Mouse (Mus musculus) hindbrain, embryonic 10.5 days (tissue): ENCODE data around the gene Hdac6. TPM values are rescaled to one million over a fixed set of nuclear protein-coding genes. Genes with fewer than 3 reads are reported as not detected.

Experiments
- DNase-seq: peaks from one replicate; pipeline ENCODE4 v3.0.0-alpha.2; 2017; ENCODE audit warnings: low spot score
- H3K27ac ChIP-seq: fragments of 300-500 bp; sonication (generic); 2 replicates; pipeline ENCODE4 v1.5.1; 2016; ENCODE audit warnings: mild to moderate bottlenecking, moderate library complexity
- H3K27me3 ChIP-seq: fragments of 300-500 bp; sonication (generic); 2 replicates; pipeline ENCODE4 v1.6.1; 2016; ENCODE audit warnings: mild to moderate bottlenecking; ENCODE audit not compliant: poor library complexity, insufficient read depth, severe bottlenecking
- H3K36me3 ChIP-seq: fragments of 300-500 bp; sonication (generic); 2 replicates; pipeline ENCODE4 v1.6.1; 2016; ENCODE audit warnings: mild to moderate bottlenecking, moderate library complexity
- H3K4me1 ChIP-seq: fragments of 300-500 bp; sonication (generic); replicated peaks from 2 replicates; pipeline ENCODE4 v1.6.1; 2016; ENCODE audit warnings: mild to moderate bottlenecking
- H3K4me3 ChIP-seq: fragments of 300-500 bp; sonication (generic); 2 replicates; pipeline ENCODE4 v1.5.1; 2016; ENCODE audit warnings: mild to moderate bottlenecking, moderate library complexity
- H3K9me3 ChIP-seq: fragments of 300-500 bp; sonication (generic); 2 replicates; pipeline ENCODE4 v1.6.1; 2016; ENCODE audit warnings: mild to moderate bottlenecking, moderate library complexity
- WGBS: fragments of 180-500 bp; shearing (Covaris S2); methylation state at CpG from one replicate; pipeline ENCODE4 v1.1.7; 2016; 5-methylcytosine and 5-hydroxymethylcytosine counted together
- polyA plus RNA-seq: library from polyadenylated mRNA; unstranded; fragments of >200 nt; fragmentation: Nextera tagmentation; extraction: Ambion mirVana; gene quantifications from 2 replicates; pipeline ENCODE4 v1.2.1, GENCODE M21; 2016

The Hdac6 gene
- polyA plus RNA-seq, result 58.5 and 61.5 TPM in 2 replicates

GRCm38 (mm10) chrX:7947108-7947899, at the start of gene Hdac6:
TSS of gene Hdac6 (minus strand) at chrX:7947889.
- peaks cover 8% of the 10 kb centered on the region; the same call in 1 of the 2 replicates for H3K36me3 ChIP-seq
- peak within 1 kb of the TSS; percentile 56 for H3K4me3 ChIP-seq
- peaks cover 7% of the 10 kb centered on the region for H3K4me1 ChIP-seq
- peak; percentile 22 for DNase-seq
- peak within 1 kb of the TSS; percentile 86 for H3K27ac ChIP-seq
- no peaks in the 10 kb centered on the region for H3K27me3 ChIP-seq
- H3K9me3 ChIP-seq, result peaks cover 9% of the 10 kb centered on the region; the same call in 1 of the 2 replicates
- 15% methylated on average over 37 of the region's 37 CpGs for WGBS

DNA sequence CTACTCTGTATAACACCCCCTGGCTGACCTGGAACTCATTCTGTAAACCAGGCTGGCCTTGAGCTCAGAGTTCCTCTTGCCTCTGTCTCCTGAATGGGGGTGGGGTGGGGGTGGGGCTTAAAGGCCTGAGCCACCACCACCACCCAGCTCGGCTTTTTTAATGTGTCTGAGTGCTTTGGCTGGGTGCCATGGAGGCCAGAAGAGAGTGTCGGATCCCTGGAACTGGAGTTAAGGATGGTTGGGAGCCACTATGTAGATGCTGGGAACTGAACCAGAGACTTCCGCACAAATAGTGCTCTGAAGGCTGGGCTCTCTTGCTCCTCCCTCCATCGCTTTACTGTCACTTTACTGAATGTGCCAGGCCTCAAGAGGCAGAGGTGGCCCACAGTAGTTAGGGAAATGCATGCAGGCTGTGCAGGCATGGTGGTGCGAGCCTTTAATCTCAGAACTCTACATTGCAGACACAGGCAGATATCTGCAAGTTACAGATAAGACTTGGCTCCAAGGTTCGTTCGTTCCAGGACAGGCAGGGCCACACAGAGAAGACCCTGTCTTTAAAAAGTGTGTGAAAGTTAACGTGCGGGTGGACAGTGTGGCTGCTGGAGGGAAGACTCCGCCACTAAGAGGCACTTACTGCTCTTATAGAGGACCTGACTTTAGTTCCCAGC, 45.5 kb upstream of the Hdac6 start:
- Histone ChIP-seq H3K9me3 (no peaks in the 10 kb centered on the region), H3K27me3 (no peaks in the 10 kb centered on the region), H3K4me3 (no peak overlapping the region), H3K4me1 (no peaks in the 10 kb centered on the region), H3K36me3 (no peaks in the 10 kb centered on the region), H3K27ac (no peak overlapping the region)
- DNase-seq, result no peak
- WGBS, result 76% methylated on average over 10 of the region's 10 CpGs

DNA sequence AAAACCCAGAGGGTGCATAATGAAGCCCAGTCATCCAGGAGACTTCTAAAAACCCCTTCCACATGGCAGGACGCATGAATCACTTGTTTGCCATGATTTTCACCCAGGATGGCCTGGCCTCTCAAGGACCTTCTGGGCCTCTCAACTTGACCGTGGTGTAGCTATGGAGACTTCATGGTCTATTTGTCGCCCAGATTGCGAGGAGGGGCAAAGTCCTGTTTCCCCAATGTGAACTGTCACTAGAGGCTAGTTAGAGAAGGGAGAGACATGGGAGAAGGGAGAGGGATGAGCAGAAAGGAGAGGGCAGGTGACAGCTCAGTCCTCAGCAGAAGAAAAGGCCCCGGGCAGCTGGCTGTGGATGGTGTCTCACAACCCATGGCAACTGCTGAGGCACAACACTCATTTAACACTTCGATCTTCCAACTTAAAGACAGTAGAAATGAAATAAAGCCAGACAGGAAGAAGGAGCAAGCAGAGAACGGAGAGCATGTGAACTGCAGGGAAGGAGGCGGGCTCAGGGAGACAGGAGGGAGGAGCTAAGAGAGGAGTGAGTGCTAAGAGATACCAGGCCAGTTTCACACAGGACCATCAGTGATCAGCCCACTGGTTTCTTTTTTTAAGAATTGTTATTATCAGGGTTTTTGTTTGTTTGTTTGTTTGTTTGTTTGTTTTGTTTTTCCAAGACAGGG, 44.8 kb upstream of the Hdac6 start:
- H3K36me3 ChIP-seq, result no peaks in the 10 kb centered on the region
- WGBS, result 59% methylated on average over 8 of the region's 8 CpGs
- no peak overlapping the region for H3K4me3 ChIP-seq
- no peak for DNase-seq
- no peak overlapping the region for H3K27ac ChIP-seq
- no peaks in the 10 kb centered on the region for H3K9me3 ChIP-seq
- no peaks in the 10 kb centered on the region for H3K27me3 ChIP-seq
- no peaks in the 10 kb centered on the region for H3K4me1 ChIP-seq

GRCm38 (mm10) chrX:7981368-7981767, 33.7 kb upstream of the Hdac6 start:
- 88% methylated on average over 7 of the region's 7 CpGs for WGBS
- no peak overlapping the region for H3K4me3 ChIP-seq
- H3K4me1 ChIP-seq, result no peaks in the 10 kb centered on the region

DNA sequence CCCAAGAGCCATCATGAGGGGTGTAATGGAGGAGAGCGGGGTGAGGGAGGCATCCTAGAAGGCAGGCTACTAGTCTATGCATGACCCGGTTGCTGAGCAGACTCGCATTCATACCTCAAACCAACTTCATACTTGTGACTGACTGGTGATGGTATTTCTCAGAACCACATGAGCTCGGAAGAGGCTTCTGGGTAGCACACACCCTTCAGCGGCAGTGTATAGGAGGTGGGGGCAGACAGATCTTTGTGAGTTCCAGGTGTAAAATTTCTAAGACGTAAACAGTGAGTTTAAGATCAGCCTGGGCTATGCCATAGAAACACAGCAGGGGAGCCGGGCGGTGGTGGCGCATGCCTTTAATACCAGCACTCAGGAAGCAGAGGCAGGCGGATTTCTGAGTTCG, 30.2 kb upstream of the Hdac6 start, which contains the start of gene Gata1:
Gene Gata1 (minus strand): TSS at position 180 of the 400 bp plus-strand sequence.
- Histone ChIP-seq H3K36me3 (no peaks in the 10 kb centered on the region), H3K4me3 (no peak within 1 kb of the TSS), H3K27me3 (no peaks in the 10 kb centered on the region), H3K27ac (no peak within 1 kb of the TSS), H3K4me1 (no peaks in the 10 kb centered on the region), H3K9me3 (no peaks in the 10 kb centered on the region)
- DNase-seq, result no peak
- WGBS, result 93% methylated on average over 11 of the region's 11 CpGs

More at GRCm38 (mm10) chrX:7981368-7981767, 33.7 kb upstream of the Hdac6 start:
- Histone ChIP-seq H3K27me3 (no peaks in the 10 kb centered on the region), H3K9me3 (no peaks in the 10 kb centered on the region), H3K36me3 (no peaks in the 10 kb centered on the region), H3K27ac (no peak overlapping the region)
- no peak for DNase-seq

DNA sequence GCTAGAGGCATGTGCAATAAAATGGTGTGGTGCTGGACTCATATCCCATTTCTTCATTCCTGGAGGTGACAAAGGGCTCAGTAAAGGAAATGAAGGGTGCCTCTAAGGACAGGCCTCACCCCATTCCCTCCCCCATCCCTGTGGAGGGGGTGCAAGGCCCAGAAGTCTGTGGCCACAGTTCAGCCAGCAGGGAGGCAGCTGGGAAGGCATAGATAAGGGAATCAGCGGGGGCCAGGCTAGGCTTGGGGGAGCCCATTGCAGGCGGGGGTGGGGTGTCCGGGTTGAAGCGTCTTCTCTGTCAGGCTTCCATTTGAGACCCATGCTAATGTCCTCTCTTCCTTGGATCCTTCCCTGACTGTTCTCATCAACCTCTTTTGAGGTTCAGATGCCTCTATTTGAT, 23.6 kb upstream of the Hdac6 start:
- no peak overlapping the region for H3K4me3 ChIP-seq
- WGBS, result 64% methylated on average over 4 of the region's 4 CpGs
- DNase-seq, result no peak
- H3K27me3 ChIP-seq, result no peaks in the 10 kb centered on the region
- H3K36me3 ChIP-seq, result no peaks in the 10 kb centered on the region
- no peak overlapping the region for H3K27ac ChIP-seq
- H3K4me1 ChIP-seq, result no peaks in the 10 kb centered on the region
- no peaks in the 10 kb centered on the region; the same call in 1 of the 2 replicates for H3K9me3 ChIP-seq

DNA sequence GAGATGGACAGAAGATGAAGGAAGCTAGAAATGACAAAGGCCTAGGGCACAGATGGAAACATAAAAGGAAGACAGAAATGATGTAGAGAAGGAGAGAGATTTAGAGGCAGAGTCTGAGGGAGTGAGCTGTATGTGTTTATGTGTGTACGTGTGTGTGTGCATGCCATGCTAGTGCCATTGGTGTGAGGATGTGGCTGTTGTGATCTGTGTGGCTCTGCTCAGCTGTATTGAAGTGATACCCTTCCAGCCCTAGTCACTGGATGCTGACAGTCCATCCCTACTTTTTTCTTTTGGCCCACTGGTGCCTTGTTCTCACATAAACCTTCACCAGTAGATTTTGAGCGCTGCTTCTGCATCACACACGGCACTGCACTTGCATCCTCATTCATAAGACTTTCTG, 21.2 kb upstream of the Hdac6 start:
- 82% methylated on average over 3 of the region's 3 CpGs for WGBS
- H3K36me3 ChIP-seq, result no peaks in the 10 kb centered on the region
- H3K9me3 ChIP-seq, result no peaks in the 10 kb centered on the region; the same call in 1 of the 2 replicates
- H3K27me3 ChIP-seq, result no peaks in the 10 kb centered on the region
- no peaks in the 10 kb centered on the region for H3K4me1 ChIP-seq
- no peak overlapping the region for H3K4me3 ChIP-seq
- no peak overlapping the region for H3K27ac ChIP-seq
- DNase-seq, result no peak

DNA sequence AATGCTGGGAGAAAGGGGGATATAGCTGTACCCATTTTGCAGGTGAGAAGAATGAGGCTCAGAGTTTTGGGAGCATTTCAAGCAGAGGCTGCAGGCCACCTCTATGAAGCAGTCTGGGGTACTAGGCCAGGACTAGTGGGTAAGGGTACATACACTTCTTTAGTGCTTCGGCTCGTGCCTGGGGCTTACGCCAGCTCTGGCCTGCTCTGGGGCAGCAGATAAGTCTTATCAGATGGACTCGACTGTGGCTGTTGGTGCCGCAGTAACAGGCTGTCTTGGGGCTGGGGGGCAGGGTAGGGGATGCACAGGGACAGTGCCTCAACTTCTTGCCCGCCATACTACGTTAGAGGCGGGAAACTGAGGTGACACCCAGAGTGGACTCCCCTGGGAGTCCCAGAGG, 20.5 kb upstream of the Hdac6 start:
- Histone ChIP-seq H3K36me3 (no peaks in the 10 kb centered on the region), H3K4me3 (no peak overlapping the region), H3K4me1 (no peaks in the 10 kb centered on the region), H3K27ac (no peak overlapping the region), H3K27me3 (no peaks in the 10 kb centered on the region), H3K9me3 (no peaks in the 10 kb centered on the region; the same call in 1 of the 2 replicates)
- no peak for DNase-seq
- 83% methylated on average over 8 of the region's 8 CpGs for WGBS

DNA sequence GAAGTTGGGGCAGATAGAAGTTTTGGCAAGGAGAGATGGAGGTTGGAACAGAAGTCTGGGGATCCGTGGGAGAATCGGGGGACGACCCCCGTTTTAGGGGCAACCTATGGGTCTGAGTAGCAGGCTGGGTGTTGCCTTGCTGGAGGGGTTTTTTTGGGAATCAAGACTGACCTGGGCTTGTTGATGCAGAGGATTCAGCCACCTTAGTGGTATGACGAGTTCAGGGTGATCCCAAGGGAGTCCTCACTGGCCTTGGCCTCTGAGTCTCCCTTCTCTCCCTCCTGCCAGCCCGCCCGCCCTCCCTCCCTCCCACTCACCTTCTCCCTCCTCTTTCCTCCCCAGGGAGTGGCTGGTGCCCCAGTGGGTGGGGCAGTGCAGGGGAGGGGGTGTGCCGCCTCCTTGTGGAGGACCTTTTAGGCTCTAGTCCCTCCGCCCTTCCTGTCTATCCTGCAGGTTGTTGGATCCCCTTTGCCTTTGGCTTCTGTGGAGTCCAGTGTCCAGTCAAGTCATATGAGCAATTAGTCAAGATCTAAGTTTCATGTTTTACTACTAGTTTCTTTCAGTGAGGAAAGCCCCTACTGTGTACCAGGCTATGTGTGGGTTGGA, 20.0 kb upstream of the Hdac6 start:
- Histone ChIP-seq H3K27ac (no peak overlapping the region), H3K9me3 (no peaks in the 10 kb centered on the region; the same call in 1 of the 2 replicates), H3K27me3 (no peaks in the 10 kb centered on the region), H3K4me3 (no peak overlapping the region), H3K4me1 (no peaks in the 10 kb centered on the region), H3K36me3 (no peaks in the 10 kb centered on the region)
- WGBS, result 85% methylated on average over 7 of the region's 9 CpGs
- no peak for DNase-seq

DNA sequence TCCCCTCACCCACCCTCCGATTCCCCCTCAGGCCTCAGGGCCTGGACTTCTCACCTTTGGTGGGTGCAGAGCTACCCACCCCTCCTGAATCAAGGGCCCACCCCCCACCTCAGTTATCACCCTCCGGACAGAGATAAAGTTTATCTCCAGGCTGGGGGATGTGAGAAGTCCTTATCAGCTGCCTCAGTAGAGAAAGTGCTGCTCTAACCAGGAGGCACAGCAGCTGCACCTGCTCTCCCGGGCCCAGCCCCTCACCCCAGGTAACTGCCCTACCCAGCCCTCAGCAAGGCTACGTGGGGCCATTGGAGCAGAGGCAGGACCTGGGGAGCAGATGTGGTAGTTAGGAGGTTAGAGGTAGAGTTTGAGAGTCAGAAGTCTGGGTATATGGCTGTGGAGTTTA, 18.5 kb upstream of the Hdac6 start:
- no peaks in the 10 kb centered on the region for H3K27me3 ChIP-seq
- H3K4me1 ChIP-seq, result no peaks in the 10 kb centered on the region
- WGBS, result 78% methylated on average over 4 of the region's 4 CpGs
- H3K9me3 ChIP-seq, result peaks cover 3% of the 10 kb centered on the region; the same call in 1 of the 2 replicates
- no peaks in the 10 kb centered on the region for H3K36me3 ChIP-seq
- H3K27ac ChIP-seq, result no peak overlapping the region
- no peak for DNase-seq
- H3K4me3 ChIP-seq, result no peak overlapping the region

DNA sequence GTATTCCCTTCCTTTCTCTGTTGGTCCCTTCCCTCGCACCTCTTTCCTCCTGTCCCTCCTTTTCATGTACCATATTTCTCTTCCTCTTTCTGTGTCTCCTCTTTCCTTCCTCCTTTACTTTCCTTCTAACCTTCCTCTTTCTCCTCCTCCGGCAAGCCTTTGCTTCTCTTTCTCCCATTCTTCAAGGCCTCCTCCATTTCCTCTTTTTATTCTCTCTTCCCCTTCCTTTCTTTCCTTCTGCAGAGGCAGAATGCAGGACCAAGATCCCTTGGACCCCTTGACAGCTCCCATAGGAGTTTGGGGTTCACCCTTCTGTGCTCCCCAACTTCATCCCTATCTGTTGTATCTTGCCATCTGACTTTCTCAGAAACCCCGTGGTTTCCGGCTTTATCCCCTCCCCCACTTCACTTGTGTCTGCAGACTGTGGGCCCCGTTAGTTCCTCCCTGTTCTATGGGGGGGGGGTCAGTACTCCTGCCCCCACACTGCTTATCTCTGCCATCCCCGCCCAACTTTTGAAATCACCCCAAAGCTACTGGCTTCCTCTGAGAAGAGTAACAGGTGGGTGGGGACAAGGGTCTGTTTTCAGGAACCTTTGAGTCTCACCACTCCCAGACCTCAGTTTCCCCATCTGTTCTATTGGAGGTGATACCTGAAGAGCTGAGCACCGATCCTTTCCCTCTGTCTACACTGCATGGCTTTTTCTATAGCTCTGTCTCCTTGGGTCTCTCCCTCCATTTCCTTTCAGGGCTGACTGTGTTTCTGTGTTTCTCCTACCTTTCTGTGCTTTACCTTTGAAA, 16.3 kb upstream of the Hdac6 start:
- H3K9me3 ChIP-seq, result peaks cover 3% of the 10 kb centered on the region; the same call in 1 of the 2 replicates
- WGBS, result 79% methylated on average over 7 of the region's 7 CpGs

DNA sequence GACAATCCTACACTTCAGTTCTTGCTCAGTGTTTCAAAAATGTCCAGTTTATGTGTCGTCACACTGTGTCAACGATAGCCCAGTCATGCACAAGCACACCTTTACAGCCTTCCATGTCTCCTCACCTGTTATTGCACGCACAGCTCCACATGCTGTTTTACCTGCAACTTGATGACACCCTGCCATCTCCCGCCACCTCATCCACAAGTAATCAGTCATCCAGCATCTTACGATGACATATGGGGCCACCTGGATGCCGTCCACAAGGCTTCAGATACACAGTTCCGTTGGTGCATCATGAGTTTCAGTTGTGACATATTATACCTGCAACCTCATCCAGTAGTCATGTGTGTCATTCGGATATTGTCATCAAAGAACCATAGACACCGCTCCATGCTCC, 11.2 kb upstream of the Hdac6 start:
- WGBS, result 93% methylated on average over 9 of the region's 9 CpGs
- no peaks in the 10 kb centered on the region for H3K27me3 ChIP-seq
- H3K27ac ChIP-seq, result no peak overlapping the region
- H3K36me3 ChIP-seq, result no peaks in the 10 kb centered on the region
- peaks cover 3% of the 10 kb centered on the region; the same call in 1 of the 2 replicates for H3K9me3 ChIP-seq
- no peak overlapping the region for H3K4me3 ChIP-seq
- no peaks in the 10 kb centered on the region for H3K4me1 ChIP-seq
- no peak for DNase-seq

More for the DNA sequence above, 16.3 kb upstream of the Hdac6 start:
- H3K4me1 ChIP-seq, result no peaks in the 10 kb centered on the region
- H3K27ac ChIP-seq, result no peak overlapping the region
- no peak for DNase-seq
- no peaks in the 10 kb centered on the region for H3K36me3 ChIP-seq
- no peak overlapping the region for H3K4me3 ChIP-seq
- H3K27me3 ChIP-seq, result no peaks in the 10 kb centered on the region
